Mouse (Mus musculus): ENCODE data around the gene Zfp618. TPM values are rescaled to one million over a fixed set of nuclear protein-coding genes. Genes with fewer than 3 reads are reported as not detected.
A peak's percentile ranks its signal among the peaks of the same experiment; 100 is the strongest.

The Zfp618 gene
- polyA plus RNA-seq, 1 experiment from 2014 or later, result 41.2 TPM

DNA sequence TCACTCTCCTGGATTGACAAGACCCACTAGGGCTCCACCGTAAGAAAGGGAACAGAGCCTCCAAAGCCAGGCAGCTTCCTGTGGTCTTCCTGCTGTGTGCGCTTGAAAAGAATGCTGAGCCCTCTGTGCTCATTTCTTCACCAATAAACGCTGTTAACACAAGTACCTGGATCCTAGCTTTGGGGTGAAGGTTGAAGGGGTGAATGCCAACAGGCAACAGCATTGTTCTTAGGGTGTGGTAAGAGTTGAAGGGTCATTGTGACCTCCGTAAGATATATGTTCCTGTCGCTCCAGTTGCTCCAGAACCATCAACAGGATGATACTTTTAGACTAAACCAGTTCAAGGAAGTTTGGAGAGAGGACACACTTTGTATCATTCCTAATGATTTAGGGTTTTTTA, 189.3 kb downstream of the Zfp618 start, which contains the start of gene Ambp:
TSS of gene Ambp (minus strand) at position 101 of the 400 bp plus-strand sequence.
- no peaks in the 10 kb centered on the region for H3K27me3 ChIP-seq (ENCODE audit: insufficient read depth, low read length)
- WGBS, result 70% methylated on average over 5 of the region's 5 CpGs
- no peaks in the 10 kb centered on the region for H3K36me3 ChIP-seq (ENCODE audit: insufficient read depth, low read length)
- no peak within 1 kb of the TSS for H3K27ac ChIP-seq (ENCODE audit: low read length)
- ATAC-seq (ENCODE audit: low FRiP score, low TSS enrichment), result no peak
- no peak within 1 kb of the TSS for H3K4me2 ChIP-seq (replicated peaks; ENCODE audit: low read depth, low read length)
- no peaks in the 10 kb centered on the region for H3K9me3 ChIP-seq (ENCODE audit: low read length)
- H3K9ac ChIP-seq (replicated peaks; ENCODE audit: low read length), result no peak within 1 kb of the TSS
- no peak within 1 kb of the TSS for H3K4me3 ChIP-seq (ENCODE audit: low read length)
- peaks cover 9% of the 10 kb centered on the region; the same call in 1 of the 2 replicates for H3K4me1 ChIP-seq (ENCODE audit: insufficient read depth, low read length)

DNA sequence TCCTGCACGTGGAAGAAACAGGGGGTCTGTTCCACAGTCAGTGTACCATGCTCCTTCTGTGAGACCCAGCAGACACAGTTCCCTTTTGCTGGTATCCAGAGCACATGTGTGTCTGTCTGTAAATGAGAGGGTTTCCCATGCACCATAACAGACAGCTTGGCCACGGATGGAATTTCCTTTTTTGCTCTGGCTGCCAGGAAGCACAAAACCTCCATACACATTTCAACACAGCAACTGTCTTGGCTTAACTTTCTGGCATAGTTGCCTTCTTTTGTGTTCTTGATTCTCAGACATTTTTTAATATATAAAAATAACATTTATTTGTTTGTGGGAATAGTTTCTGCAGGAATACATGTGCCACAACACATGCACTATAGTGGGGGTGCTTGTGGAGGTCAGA, 190.2 kb downstream of the Zfp618 start:
- Histone ChIP-seq H3K36me3 (ENCODE audit: insufficient read depth, low read length) (no peaks in the 10 kb centered on the region), H3K4me2 (replicated peaks; ENCODE audit: low read depth, low read length) (no peak overlapping the region), H3K27me3 (ENCODE audit: insufficient read depth, low read length) (no peaks in the 10 kb centered on the region), H3K9me3 (ENCODE audit: low read length) (no peaks in the 10 kb centered on the region), H3K4me1 (ENCODE audit: insufficient read depth, low read length) (peaks cover 9% of the 10 kb centered on the region; the same call in 1 of the 2 replicates), H3K9ac (replicated peaks; ENCODE audit: low read length) (no peak overlapping the region), H3K4me3 (ENCODE audit: low read length) (no peak overlapping the region), H3K27ac (ENCODE audit: low read length) (no peak overlapping the region)
- ATAC-seq (ENCODE audit: low FRiP score, low TSS enrichment), result no peak
- WGBS, result 63% methylated on average over 2 of the region's 2 CpGs

DNA sequence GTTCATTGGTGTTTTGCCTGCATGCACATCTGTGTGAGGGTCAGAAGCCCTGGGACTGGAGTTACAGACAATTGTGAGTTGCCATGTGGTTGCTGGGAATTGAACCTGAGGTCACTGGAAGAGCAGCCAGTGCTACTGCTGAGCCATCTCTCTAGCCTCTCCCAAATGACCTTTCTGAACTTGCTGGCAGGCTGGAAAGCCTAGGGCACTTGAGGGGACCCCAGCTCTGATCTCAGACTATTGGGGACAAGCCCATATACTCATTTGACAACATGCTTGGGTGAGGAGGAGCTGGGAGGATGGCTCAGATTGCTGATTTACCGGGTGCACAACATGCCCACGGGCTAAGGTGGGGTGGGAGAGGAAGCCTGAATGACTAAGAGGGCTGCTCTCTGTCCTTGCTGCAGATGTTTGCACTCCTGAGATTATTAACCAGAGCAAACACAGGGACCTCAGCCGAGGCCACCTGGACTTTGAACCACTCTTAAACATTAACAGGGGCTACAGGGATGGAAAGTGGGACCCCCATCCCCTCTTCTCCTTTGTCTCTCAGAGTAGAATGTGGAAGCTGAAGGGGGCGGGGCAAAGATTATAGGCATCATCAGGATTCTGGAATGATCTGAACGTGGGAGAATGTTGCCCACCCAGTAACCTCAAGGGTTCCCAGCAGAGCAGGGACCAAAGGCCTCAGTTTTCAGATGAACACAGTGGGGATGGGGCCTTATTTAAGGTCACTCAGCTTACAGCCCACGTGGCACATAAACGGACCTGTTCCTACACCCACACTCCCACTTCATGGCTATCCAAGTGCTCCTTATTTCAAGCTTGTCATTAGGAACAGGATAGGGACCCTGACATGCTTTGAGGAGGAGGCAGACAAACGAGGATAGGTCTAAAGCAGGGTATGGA, 191.6 kb downstream of the Zfp618 start:
- 35% methylated on average over 8 of the region's 8 CpGs for WGBS
- no peak overlapping the region for H3K4me2 ChIP-seq (replicated peaks; ENCODE audit: low read depth, low read length)

DNA sequence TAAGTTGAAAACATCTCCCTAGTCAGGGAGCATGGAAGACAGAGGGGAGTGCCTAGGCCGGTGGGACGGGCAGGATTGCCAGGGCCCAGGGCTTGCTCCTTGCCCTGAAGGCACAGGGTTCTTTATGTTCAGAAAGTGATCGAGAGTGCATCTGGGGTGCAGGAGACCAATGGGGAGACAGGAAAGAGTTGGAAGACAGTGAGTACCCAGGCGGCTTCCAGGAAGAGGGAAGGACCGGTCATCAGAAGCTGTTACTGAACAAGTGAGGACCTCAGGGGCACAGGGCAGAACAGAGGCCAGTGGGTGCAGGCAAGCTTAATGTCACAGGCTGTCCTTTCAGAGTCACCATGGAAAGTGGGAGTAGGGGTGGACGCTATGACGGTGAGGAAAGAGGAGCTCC, 192.8 kb downstream of the Zfp618 start:
- peaks cover 9% of the 10 kb centered on the region; the same call in 1 of the 2 replicates for H3K4me1 ChIP-seq (ENCODE audit: insufficient read depth, low read length)
- H3K36me3 ChIP-seq (ENCODE audit: insufficient read depth, low read length), result no peaks in the 10 kb centered on the region
- H3K4me3 ChIP-seq (ENCODE audit: low read length), result no peak overlapping the region
- H3K27me3 ChIP-seq (ENCODE audit: insufficient read depth, low read length), result no peaks in the 10 kb centered on the region
- H3K4me2 ChIP-seq (replicated peaks; ENCODE audit: low read depth, low read length), result no peak overlapping the region
- H3K27ac ChIP-seq (ENCODE audit: low read length), result peak overlapping the region; percentile 17; the same call in 1 of the 2 replicates
- WGBS, result 82% methylated on average over 7 of the region's 7 CpGs
- no peak for ATAC-seq (ENCODE audit: low FRiP score, low TSS enrichment)
- no peak overlapping the region for H3K9ac ChIP-seq (replicated peaks; ENCODE audit: low read length)
- no peaks in the 10 kb centered on the region for H3K9me3 ChIP-seq (ENCODE audit: low read length)

More for the DNA sequence above, 191.6 kb downstream of the Zfp618 start:
- Histone ChIP-seq H3K9me3 (ENCODE audit: low read length) (no peaks in the 10 kb centered on the region), H3K27ac (ENCODE audit: low read length) (peak overlapping the region; percentile 85), H3K4me3 (ENCODE audit: low read length) (no peak overlapping the region), H3K27me3 (ENCODE audit: insufficient read depth, low read length) (no peaks in the 10 kb centered on the region), H3K36me3 (ENCODE audit: insufficient read depth, low read length) (no peaks in the 10 kb centered on the region), H3K4me1 (ENCODE audit: insufficient read depth, low read length) (peaks cover 9% of the 10 kb centered on the region; the same call in 1 of the 2 replicates), H3K9ac (replicated peaks; ENCODE audit: low read length) (no peak overlapping the region)
- ATAC-seq (ENCODE audit: low FRiP score, low TSS enrichment), result peak; percentile 90

DNA sequence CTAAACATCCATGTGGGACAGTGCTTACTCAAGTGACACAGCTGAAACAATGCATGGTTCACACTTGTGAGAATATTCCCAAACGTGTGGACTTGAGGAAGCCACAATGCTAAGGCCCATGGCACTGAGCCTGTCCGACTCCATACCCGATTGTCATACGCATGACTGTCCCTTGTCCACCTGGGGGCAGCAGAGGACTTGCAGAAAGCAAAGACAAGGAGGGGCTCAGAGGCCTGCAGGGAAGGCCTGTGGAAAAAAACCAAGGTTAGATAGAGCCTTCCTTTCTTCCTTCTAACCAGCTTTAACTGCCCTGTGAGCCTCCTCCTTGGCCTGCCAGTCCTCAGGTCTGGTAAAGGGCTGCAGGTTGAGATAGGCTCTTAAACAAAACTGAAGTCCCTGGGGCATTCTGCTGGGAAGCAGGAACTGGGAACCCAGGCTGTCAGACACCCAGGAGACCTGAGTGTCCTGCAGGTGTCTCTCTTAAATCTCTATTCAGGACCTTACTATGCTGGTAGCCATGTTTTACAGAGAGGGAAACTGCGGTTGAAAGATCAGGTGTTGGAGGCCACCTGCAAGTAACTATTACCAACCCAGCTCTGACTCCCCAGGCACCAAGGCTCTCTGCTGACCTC, 193.7 kb downstream of the Zfp618 start:
- no peaks in the 10 kb centered on the region for H3K27me3 ChIP-seq (ENCODE audit: insufficient read depth, low read length)
- peak overlapping the region; percentile 72 for H3K27ac ChIP-seq (ENCODE audit: low read length)
- peak; percentile 75 for ATAC-seq (ENCODE audit: low FRiP score, low TSS enrichment)
- H3K4me1 ChIP-seq (ENCODE audit: insufficient read depth, low read length), result peaks cover 9% of the 10 kb centered on the region; the same call in 1 of the 2 replicates
- H3K4me2 ChIP-seq (replicated peaks; ENCODE audit: low read depth, low read length), result no peak overlapping the region
- no peak overlapping the region for H3K4me3 ChIP-seq (ENCODE audit: low read length)
- H3K9me3 ChIP-seq (ENCODE audit: low read length), result no peaks in the 10 kb centered on the region
- H3K36me3 ChIP-seq (ENCODE audit: insufficient read depth, low read length), result no peaks in the 10 kb centered on the region
- 0 out of 2 replicates have a peak overlapping the region, but pooled peaks have one; percentile 6 for H3K9ac ChIP-seq (replicated peaks; ENCODE audit: low read length)
- 13% methylated on average over 5 of the region's 5 CpGs for WGBS

DNA sequence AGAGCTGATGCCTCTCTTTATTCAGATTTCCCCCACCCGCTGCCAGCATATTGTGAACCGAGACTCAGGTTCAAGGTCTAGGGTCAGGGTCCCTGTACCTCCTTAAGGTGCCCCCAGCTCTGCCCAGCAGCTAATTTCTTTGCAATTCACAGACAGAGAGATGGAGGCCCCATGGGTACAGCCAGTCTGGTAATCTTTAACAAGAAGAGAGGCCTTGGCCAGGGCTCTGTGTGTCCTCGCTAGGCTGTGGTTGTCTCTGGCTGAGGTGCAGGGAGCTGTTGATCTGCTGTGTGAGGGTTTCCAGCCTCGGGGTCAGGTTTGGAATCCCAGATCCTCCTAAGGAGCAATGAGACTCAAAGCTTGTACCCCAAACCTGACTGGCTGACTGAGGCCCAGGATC, 200.3 kb downstream of the Zfp618 start:
- H3K9ac ChIP-seq (replicated peaks; ENCODE audit: low read length), result no peak overlapping the region
- H3K4me2 ChIP-seq (replicated peaks; ENCODE audit: low read depth, low read length), result no peak overlapping the region
- no peak overlapping the region for H3K4me3 ChIP-seq (ENCODE audit: low read length)
- peaks cover 10% of the 10 kb centered on the region for H3K36me3 ChIP-seq (ENCODE audit: insufficient read depth, low read length)
- peak; percentile 49; the same call in 1 of the 2 replicates for ATAC-seq (ENCODE audit: low FRiP score, low TSS enrichment)
- H3K4me1 ChIP-seq (ENCODE audit: insufficient read depth, low read length), result peaks cover 7% of the 10 kb centered on the region; the same call in 1 of the 2 replicates
- H3K27ac ChIP-seq (ENCODE audit: low read length), result peak overlapping the region; percentile 13; the same call in 1 of the 2 replicates
- no peaks in the 10 kb centered on the region for H3K27me3 ChIP-seq (ENCODE audit: insufficient read depth, low read length)
- 66% methylated on average over 4 of the region's 4 CpGs for WGBS
- no peaks in the 10 kb centered on the region for H3K9me3 ChIP-seq (ENCODE audit: low read length)

DNA sequence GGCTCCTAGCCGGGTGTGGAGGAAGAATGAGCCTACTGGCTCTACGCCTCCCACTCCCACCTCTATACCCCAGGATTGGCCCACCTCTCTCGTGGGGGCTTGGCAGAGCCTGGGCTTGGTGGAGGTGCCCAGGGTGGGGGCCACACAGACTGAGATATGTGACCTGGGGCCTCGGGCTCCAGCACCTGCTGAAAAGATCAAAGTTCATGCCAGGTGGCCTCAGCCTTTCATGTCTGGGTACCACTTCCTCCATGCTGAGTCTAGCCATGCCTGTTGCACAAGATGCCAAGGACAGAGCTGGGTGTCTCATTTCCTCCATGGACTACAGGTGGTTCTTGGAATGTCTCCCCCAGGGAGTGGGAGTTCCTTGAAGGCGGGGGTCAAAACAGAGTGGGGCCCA, 200.9 kb downstream of the Zfp618 start:
- H3K36me3 ChIP-seq (ENCODE audit: insufficient read depth, low read length), result peaks cover 10% of the 10 kb centered on the region
- 80% methylated on average over 5 of the region's 5 CpGs for WGBS
- H3K9ac ChIP-seq (replicated peaks; ENCODE audit: low read length), result no peak overlapping the region
- no peaks in the 10 kb centered on the region for H3K9me3 ChIP-seq (ENCODE audit: low read length)
- H3K4me3 ChIP-seq (ENCODE audit: low read length), result no peak overlapping the region
- no peak for ATAC-seq (ENCODE audit: low FRiP score, low TSS enrichment)
- no peaks in the 10 kb centered on the region for H3K27me3 ChIP-seq (ENCODE audit: insufficient read depth, low read length)
- peaks cover 7% of the 10 kb centered on the region; the same call in 1 of the 2 replicates for H3K4me1 ChIP-seq (ENCODE audit: insufficient read depth, low read length)
- H3K27ac ChIP-seq (ENCODE audit: low read length), result peak overlapping the region; percentile 13; the same call in 1 of the 2 replicates
- H3K4me2 ChIP-seq (replicated peaks; ENCODE audit: low read depth, low read length), result no peak overlapping the region

DNA sequence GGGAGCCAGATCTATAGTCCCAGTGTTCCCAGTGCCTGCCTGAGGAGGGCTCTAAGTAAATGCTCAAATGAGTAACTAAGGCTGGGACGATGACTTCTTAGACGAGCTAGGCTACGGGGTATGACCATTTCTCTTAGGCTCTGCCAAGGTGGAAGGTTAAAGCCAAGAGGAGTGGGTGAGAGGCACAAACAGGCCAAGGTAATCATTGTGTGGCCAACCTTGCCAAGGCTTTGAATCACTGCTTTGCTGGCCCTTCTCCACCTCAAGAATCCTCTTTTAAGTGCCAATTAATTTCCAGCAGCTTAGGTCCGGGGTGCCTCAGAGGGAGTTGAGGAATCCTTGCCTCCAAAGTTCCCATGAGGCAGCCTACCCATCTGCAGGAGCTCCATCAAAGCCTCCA, 204.7 kb downstream of the Zfp618 start:
- no peaks in the 10 kb centered on the region for H3K27me3 ChIP-seq (ENCODE audit: insufficient read depth, low read length)
- no peaks in the 10 kb centered on the region; the same call in 1 of the 2 replicates for H3K9me3 ChIP-seq (ENCODE audit: low read length)
- peaks cover 10% of the 10 kb centered on the region for H3K36me3 ChIP-seq (ENCODE audit: insufficient read depth, low read length)
- no peak for ATAC-seq (ENCODE audit: low FRiP score, low TSS enrichment)
- peak overlapping the region; percentile 50 for H3K9ac ChIP-seq (replicated peaks; ENCODE audit: low read length)
- H3K4me1 ChIP-seq (ENCODE audit: insufficient read depth, low read length), result peaks cover 7% of the 10 kb centered on the region; the same call in 1 of the 2 replicates
- H3K27ac ChIP-seq (ENCODE audit: low read length), result 0 out of 2 replicates have a peak overlapping the region, but pooled peaks have one; percentile 96
- WGBS, result 76% methylated on average over 4 of the region's 4 CpGs
- H3K4me2 ChIP-seq (replicated peaks; ENCODE audit: low read depth, low read length), result peak overlapping the region; percentile 52
- peak overlapping the region; percentile 52 for H3K4me3 ChIP-seq (ENCODE audit: low read length)

DNA sequence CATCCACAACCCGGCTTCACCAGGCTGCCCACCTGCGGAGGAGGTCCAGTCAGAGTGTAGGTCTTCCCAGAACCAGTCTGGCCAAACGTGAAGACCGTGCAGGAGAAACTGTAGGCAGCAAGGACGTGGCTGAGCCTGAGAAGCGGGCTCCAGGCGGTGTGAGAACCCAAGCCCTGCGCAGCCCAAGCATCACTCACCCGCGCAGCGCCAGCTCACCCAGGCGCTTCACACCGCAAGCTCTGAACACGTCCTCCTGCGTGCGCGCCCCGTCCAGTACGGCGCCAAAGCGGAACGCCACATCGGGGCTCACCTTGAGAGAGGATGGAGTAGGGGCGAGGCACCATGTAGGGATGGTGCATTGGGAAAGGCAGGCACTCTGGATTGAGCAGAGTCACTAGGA, 205.7 kb downstream of the Zfp618 start:
- ATAC-seq (ENCODE audit: low FRiP score, low TSS enrichment), result no peak
- 42% methylated on average over 24 of the region's 24 CpGs for WGBS

More for the DNA sequence above, 205.7 kb downstream of the Zfp618 start:
- Histone ChIP-seq H3K4me2 (replicated peaks; ENCODE audit: low read depth, low read length) (peak overlapping the region; percentile 52), H3K36me3 (ENCODE audit: insufficient read depth, low read length) (peaks cover 10% of the 10 kb centered on the region), H3K4me3 (ENCODE audit: low read length) (peak overlapping the region; percentile 52), H3K4me1 (ENCODE audit: insufficient read depth, low read length) (peaks cover 5% of the 10 kb centered on the region; the same call in 1 of the 2 replicates), H3K27me3 (ENCODE audit: insufficient read depth, low read length) (no peaks in the 10 kb centered on the region), H3K9ac (replicated peaks; ENCODE audit: low read length) (peak overlapping the region; percentile 50), H3K9me3 (ENCODE audit: low read length) (no peaks in the 10 kb centered on the region; the same call in 1 of the 2 replicates), H3K27ac (ENCODE audit: low read length) (peak overlapping the region; percentile 96)
